Mouse (Mus musculus) spleen, embryonic (tissue): ENCODE measurements around the gene Farp2.

Experiments used
- CTCF ChIA-PET: fragments of 350-600 bp; sonication (Branson Sonifier 250); formaldehyde crosslinking; loops from one replicate; lab custom pipeline; 2022; lab: Charles Lee

Farp2 gene

DNA sequence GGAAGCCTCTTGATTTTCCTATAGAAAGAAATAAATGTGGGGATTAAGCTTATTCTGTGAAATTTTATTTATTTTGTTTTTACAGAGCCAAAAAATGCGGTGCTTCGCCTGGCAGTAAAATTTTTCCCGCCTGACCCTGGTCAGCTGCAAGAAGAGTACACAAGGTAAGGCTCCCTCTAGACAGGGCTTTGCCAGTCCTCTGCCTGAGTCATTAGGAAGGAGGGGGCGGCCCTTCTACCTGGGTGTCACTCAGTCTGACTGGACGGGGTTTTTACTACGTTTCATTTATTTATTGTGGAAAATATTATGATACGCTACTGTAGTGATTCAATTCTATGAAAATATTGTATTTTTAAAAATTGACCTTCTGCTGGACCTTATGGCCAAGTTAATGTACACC, 51.3 kb downstream of the Farp2 start:
- CTCF ChIA-PET, result no interaction called here

DNA sequence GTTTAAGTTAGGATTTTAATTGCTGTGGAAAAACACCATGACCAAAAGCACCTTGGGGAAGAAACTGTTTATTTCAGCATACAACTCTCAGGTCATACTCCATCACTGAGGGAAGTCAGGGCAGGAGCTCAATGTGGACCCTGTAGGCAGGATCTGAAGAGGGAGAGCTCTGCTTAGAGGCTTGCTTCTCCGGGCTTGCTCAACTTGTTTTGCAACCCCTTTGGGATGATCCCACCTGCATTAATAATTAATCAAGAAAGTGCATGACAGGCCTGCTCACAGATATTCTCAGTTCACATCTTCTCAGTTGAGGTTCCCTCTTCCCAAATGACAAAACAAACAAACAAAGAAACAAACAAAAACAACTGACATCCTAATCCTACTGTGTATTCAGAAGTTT, 51.8 kb downstream of the Farp2 start:
- CTCF ChIA-PET, result no interaction called here

DNA sequence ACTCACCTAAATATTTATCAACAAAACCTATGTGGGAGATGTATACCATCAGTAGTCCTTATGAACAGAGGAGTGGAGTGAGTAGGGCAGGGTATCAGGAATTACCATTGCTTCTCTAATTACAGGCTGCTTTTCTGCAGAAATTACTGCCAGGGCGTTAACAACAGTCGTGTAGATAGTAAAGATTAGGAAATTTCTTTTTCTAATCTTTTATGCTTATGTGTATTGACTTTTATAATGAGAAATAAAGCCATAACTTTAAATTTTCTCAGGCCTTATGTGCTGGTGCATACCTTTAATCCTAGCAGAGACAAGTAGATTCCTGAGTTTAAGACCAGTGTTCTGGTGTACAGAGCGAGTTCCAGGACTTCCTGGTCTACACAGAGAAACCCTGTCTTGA, 52.9 kb downstream of the Farp2 start:
- CTCF ChIA-PET, result no interaction called here

- CTCF ChIA-PET, result no interaction called here
These were observed 55.1 kb downstream of the Farp2 start for GRCm38 (mm10) chr1:93567013-93567412.

- CTCF ChIA-PET, result no interaction called here
These were observed 56.0 kb downstream of the Farp2 start for GRCm38 (mm10) chr1:93567717-93568497.

DNA sequence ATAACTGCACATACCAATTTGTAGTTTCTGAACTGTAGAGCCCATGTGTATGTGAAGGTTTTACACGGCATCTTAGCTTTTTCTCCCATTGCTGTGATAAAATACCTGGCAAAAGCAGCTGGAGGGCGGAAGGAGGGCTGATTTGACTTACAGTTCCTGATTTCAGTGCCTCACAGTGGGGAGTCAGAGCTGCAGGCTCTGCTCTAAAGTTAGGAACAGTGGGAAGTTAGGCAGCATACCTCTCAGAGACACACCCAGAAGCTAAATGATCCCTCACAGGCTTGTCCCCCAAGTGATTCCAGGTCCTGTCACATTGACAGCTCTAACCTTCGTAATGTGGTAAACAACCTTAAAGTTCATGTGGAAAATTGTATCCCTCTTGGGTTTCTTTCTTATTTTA, 65.2 kb downstream of the Farp2 start:
- CTCF ChIA-PET, result no interaction called here

- CTCF ChIA-PET, result no interaction called here
These were observed 66.0 kb downstream of the Farp2 start for GRCm38 (mm10) chr1:93577861-93578260.

GRCm38 (mm10) chr1:93581545-93581944, 69.7 kb downstream of the Farp2 start:
- CTCF ChIA-PET, result no interaction called here

GRCm38 (mm10) chr1:93588346-93588745, 76.5 kb downstream of the Farp2 start:
- CTCF ChIA-PET, result no interaction called here

DNA sequence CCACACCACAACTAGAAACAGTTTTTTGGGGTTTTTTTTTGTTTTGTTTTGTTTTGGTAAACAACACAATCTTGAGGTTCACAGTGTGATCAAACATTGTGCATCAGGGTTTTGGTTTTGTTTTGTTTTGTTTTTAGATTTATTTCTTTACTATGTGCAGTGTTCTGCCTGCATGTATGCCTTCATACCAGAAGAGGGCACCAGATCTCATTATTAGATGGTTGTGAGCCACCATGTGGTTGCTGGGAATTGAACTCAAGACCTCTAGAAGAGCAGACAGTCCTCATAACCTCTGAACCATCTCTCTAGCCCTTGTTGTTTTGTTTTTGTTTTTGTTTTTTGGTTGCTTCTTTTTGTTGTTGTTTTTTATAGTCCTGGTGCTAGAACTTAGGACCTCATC, 82.1 kb downstream of the Farp2 start:
- CTCF ChIA-PET, result no interaction called here

GRCm38 (mm10) chr1:93595916-93596315, 84.0 kb downstream of the Farp2 start:
- CTCF ChIA-PET, result no interaction called here

GRCm38 (mm10) chr1:93602911-93603310, 91.0 kb downstream of the Farp2 start:
- CTCF ChIA-PET, result no interaction called here

DNA sequence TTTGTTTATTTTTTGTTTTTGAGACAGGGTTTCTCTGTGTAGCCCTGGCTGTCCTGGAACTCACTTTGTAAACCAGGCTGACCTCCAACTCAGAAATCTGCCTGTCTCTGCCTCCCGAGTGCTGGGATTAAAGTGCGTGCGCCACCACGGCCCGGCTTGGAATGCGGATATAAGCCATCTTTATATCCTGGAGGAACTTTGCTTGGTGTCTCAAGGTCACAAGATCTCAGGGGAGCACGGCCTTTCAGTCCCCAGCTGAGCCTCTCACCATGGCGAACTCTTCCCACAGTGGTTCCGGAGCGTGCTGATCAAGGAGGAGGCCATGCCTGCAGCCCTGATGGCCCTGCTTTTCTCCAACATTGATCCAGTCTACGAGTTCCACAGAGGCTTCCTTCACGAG, 92.0 kb downstream of the Farp2 start:
- CTCF ChIA-PET, result no interaction called here

GRCm38 (mm10) chr1:93607090-93608083, 95.5 kb downstream of the Farp2 start:
- CTCF ChIA-PET, result no interaction called here

DNA sequence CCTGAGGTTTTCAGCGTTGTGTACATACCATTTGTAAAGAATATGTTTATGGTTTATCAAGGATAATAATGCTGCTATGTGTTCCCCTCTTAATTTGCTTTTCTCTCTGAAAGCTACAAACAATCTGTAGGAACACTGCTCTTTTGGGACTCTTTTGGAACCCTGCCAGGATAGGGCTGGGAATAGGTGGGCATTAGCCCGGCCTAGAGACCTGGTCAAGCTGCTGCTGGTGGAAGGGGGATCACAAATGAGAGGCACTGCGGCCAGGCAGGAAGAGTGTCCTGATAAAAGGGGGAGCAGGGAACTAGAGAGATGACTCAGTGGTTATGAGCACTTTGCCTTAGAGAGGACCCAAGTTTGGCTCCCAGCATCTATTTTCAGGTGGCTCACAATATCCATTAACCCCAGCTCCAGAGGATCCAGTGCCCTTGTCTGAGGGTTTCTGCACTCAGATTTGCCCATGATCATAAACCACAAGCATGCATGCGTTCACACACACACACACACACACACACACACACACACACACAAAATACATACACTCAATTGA, 96.9 kb downstream of the Farp2 start:
- CTCF ChIA-PET, result no interaction called here

DNA sequence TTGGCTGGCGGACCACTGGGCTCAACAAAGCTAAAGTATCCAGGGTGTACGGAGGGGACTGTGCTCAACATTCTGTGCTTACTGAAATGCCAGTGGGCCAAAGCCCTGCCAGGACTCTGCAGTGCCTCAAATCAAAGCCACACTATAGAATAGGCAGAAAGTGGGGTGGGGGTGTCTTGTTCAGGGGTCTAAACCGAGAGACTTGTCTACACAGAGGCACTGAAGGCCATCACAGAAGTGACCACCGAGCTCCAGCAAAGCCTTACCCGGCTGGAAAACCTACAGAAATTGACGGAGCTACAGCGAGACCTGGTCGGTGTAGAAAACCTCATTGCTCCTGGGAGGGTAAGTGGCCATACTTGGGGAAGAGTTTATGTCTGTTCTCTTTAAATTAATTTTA, 97.9 kb downstream of the Farp2 start:
- CTCF ChIA-PET, result no interaction called here

- CTCF ChIA-PET, result no interaction called here
These were observed 106.3 kb downstream of the Farp2 start for GRCm38 (mm10) chr1:93618059-93618748.

DNA sequence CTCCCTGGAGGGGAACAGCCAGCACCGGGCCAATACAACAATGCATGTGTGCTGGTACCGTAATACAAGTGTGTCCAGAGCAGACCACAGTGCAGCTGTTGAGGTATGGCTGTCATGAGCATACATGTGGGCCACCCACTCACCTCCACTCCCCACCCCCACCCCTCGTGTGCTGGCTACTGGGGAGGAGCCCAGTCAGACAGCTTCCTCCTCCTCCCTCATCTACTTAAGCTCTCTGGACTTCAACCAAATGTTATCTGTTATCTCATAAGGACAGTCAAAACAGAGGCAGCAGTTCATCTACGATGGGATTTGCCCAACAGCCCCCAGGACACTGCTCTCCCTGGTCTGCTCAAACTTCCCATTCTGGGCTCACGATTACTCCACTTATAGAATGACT, 107.1 kb downstream of the Farp2 start:
- CTCF ChIA-PET, result no interaction called here

- CTCF ChIA-PET, result no interaction called here
These were observed 112.6 kb downstream of the Farp2 start for GRCm38 (mm10) chr1:93624502-93624901.

- CTCF ChIA-PET, result no interaction called here
These were observed 118.9 kb downstream of the Farp2 start for GRCm38 (mm10) chr1:93630796-93631195.

GRCm38 (mm10) chr1:93632723-93633122, 120.8 kb downstream of the Farp2 start:
- CTCF ChIA-PET, result no interaction called here

- CTCF ChIA-PET, result no interaction called here
These were observed 122.6 kb downstream of the Farp2 start for GRCm38 (mm10) chr1:93634481-93634891.
